Mouse (Mus musculus) heart, embryonic 15.5 days (tissue): ENCODE measurements around the gene Prex1. TPM values are rescaled to one million over a fixed set of nuclear protein-coding genes. Genes with fewer than 3 reads are reported as not detected.

ENCODE experiments used
- ATAC-seq: fragments of 200-750 bp; cut with Nextera tagmentation; replicated peaks from 2 replicates; pipeline ENCODE4 v1.8.0; 2017; ENCODE audit warnings: low read depth, moderate TSS enrichment; ENCODE audit not compliant: insufficient number of reproducible peaks, insufficient read depth, low FRiP score
- H3K27ac ChIP-seq: fragments of 300-500 bp; sonication (generic); 2 replicates; pipeline ENCODE4 v1.5.1; 2015; ENCODE audit warnings: mild to moderate bottlenecking, inconsistent platforms
- H3K27me3 ChIP-seq: fragments of 300-500 bp; sonication (generic); 2 replicates; pipeline ENCODE4 v1.6.1; 2015; ENCODE audit warnings: inconsistent platforms
- H3K36me3 ChIP-seq: fragments of 300-500 bp; sonication (generic); 2 replicates; pipeline ENCODE4 v1.6.1; 2015; ENCODE audit warnings: mild to moderate bottlenecking, inconsistent platforms
- H3K4me1 ChIP-seq: fragments of 300-500 bp; sonication (generic); replicated peaks from 2 replicates; pipeline ENCODE4 v1.6.1; 2015; ENCODE audit warnings: inconsistent platforms
- H3K4me2 ChIP-seq: fragments of 300-500 bp; sonication (generic); 2 replicates; pipeline ENCODE4 v1.6.1; 2015; ENCODE audit warnings: inconsistent platforms, mild to moderate bottlenecking, moderate library complexity
- H3K4me3 ChIP-seq: fragments of 300-500 bp; sonication (generic); 2 replicates; pipeline ENCODE4 v1.5.1; 2015; ENCODE audit warnings: mild to moderate bottlenecking, inconsistent platforms
- H3K9ac ChIP-seq: fragments of 300-500 bp; sonication (generic); 2 replicates; pipeline ENCODE4 v1.6.1; 2015; ENCODE audit warnings: mild to moderate bottlenecking, inconsistent platforms
- H3K9me3 ChIP-seq: fragments of 300-500 bp; sonication (generic); replicated peaks from 2 replicates; pipeline ENCODE4 v1.6.1; 2016; ENCODE audit warnings: inconsistent platforms
- WGBS: fragments of 180-500 bp; shearing (Covaris S2); methylation state at CpG from one replicate; pipeline ENCODE4 v1.1.7; 2015; ENCODE audit warnings: mixed read lengths; 5-methylcytosine and 5-hydroxymethylcytosine counted together
- polyA plus RNA-seq: library from polyadenylated mRNA; unstranded; fragments of >200 nt; fragmentation: Nextera tagmentation; extraction: Ambion mirVana; gene quantifications from 2 replicates; pipeline ENCODE4 v1.2.1, GENCODE M21; 2015

Prex1 gene
- polyA plus RNA-seq, 1 experiment from 2014 or later: 6.1 TPM

DNA sequence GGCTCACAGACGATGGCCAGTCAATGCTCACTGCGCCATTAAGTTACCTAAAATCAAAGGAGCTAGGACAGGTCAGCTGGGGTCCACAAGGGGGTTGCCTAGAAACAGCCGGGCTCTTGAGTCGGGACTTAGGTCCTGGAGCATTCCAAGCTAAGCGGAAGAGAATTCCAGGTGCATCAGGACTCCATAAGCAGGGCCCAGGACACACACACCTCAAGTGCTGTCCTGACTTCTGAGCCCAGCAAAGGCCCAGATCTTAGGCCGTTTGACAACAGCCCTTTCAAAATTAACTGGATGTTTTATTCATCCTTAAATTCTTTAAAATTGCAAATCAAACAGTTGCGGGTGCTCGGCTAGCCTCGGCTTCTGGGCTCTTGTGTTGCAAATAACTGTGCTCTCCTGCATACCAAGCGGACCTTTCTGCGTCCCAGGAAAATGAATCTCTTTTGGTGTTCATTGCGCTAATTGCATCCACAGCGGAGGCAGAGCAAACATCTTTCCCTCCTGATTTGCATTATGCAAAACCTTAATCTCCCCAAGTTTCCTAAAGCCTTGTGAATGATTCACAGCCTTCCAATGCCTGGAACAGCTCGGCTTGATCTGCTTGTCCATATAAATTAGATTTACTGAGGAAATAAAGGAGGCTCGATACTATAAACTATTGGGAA is 161.7 kb downstream of the Prex1 start:
- H3K36me3 ChIP-seq: no peaks in the 10 kb centered on the region
- H3K4me1 ChIP-seq: peaks cover 11% of the 10 kb centered on the region; the same call in 1 of the 2 replicates
- no peak for ATAC-seq
- no peak overlapping the region for H3K27ac ChIP-seq
- no peaks in the 10 kb centered on the region for H3K27me3 ChIP-seq
- no peak overlapping the region for H3K4me2 ChIP-seq
- 80% methylated on average over 15 of the region's 15 CpGs for WGBS
- no peak overlapping the region for H3K4me3 ChIP-seq
- H3K9me3 ChIP-seq: no peaks in the 10 kb centered on the region
- H3K9ac ChIP-seq: no peak overlapping the region

DNA sequence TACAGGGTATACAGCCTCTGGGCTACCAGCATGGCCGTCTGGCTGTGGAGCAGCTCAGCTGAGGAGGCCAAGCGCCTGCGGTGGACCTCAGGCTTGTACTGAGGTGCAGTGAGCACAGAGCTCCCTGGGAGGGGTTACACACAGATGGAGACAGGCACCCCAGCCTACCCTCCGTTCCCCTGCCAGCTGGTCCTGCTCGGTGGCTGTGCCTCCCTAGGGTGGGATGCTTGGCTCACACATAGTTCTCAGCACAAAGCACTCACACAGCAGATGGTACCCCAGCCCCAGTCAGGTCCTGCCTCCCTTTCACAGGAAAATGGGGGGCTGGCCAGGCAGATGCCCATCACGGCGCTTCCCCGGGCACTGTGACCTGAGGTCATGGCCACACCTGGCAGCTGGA is 163.8 kb downstream of the Prex1 start:
- Histone ChIP-seq H3K4me1 (peaks cover 11% of the 10 kb centered on the region; the same call in 1 of the 2 replicates), H3K4me2 (no peak overlapping the region), H3K36me3 (no peaks in the 10 kb centered on the region), H3K9ac (no peak overlapping the region), H3K27ac (no peak overlapping the region), H3K4me3 (no peak overlapping the region), H3K27me3 (no peaks in the 10 kb centered on the region), H3K9me3 (no peaks in the 10 kb centered on the region)
- 80% methylated on average over 8 of the region's 8 CpGs for WGBS
- ATAC-seq: no peak

DNA sequence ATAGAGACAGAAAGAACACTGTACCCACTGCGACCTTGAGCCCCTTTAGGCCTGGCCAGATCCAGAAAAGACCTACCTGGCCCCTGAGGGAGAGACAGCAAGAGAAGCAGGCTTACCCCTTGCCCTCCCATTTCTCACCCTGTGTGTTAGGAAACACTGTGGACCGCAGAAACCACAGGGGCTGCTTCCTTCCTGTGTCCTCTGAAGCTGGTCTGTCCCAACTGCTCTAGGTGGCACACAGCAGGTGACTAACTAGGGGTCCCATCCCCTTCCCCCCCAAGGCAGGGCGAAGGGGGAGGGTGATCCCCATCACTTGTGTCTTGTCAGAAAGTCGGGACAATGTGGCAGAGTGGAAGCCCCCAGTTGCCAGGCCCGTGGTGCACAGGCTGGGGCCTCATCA is 164.6 kb downstream of the Prex1 start:
- Histone ChIP-seq H3K4me2 (no peak overlapping the region), H3K27ac (no peak overlapping the region), H3K9me3 (no peaks in the 10 kb centered on the region), H3K9ac (no peak overlapping the region), H3K4me1 (peaks cover 11% of the 10 kb centered on the region; the same call in 1 of the 2 replicates), H3K4me3 (no peak overlapping the region), H3K27me3 (no peaks in the 10 kb centered on the region), H3K36me3 (no peaks in the 10 kb centered on the region)
- WGBS: 74% methylated on average over 5 of the region's 5 CpGs
- no peak; the same call in 1 of the 2 replicates for ATAC-seq

- H3K4me1 ChIP-seq: peaks cover 7% of the 10 kb centered on the region; the same call in 1 of the 2 replicates
- H3K9ac ChIP-seq: no peak overlapping the region
- WGBS: 72% methylated on average over 4 of the region's 4 CpGs
- no peaks in the 10 kb centered on the region for H3K36me3 ChIP-seq
- no peak overlapping the region for H3K27ac ChIP-seq
- H3K4me3 ChIP-seq: no peak overlapping the region
- no peak for ATAC-seq
- H3K27me3 ChIP-seq: no peaks in the 10 kb centered on the region
- no peak overlapping the region for H3K4me2 ChIP-seq
- no peaks in the 10 kb centered on the region for H3K9me3 ChIP-seq
Observed at GRCm38 (mm10) chr2:166545580-166545979, 168.1 kb downstream of the Prex1 start.

DNA sequence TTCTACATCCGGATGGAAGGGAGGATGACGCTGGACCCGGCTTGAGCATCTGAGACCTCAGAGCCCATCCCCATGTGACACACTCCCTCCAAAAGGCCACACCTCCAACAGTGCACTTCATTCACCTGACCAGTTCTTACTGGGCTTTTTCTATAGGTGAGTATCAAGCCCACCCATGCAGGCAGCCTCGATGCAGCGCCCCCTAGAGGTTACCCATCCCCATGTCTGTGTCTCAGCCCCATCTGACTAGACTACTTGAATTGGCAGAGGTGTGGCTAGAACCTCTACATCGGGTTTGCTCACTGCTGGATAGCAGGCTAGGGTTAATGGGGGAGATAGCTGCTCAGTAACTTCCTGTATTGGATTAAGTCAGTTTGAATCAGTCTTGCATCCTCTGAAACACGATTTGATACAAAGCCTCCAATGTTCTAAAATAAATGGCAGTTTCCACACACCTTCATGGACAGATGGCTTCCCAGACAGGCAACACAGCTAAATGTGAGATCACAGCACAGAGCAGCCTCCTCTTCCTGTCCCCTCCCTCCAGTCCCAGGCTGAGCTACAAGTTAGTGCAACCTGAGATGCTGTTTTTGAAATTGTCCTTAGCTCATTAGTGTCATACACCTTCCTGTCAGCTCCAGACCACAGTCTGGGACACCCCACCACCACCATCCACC is 168.9 kb downstream of the Prex1 start:
- Histone ChIP-seq H3K4me1 (peaks cover 7% of the 10 kb centered on the region; the same call in 1 of the 2 replicates), H3K27me3 (no peaks in the 10 kb centered on the region), H3K9me3 (no peaks in the 10 kb centered on the region), H3K4me2 (no peak overlapping the region), H3K9ac (no peak overlapping the region), H3K36me3 (no peaks in the 10 kb centered on the region), H3K27ac (no peak overlapping the region), H3K4me3 (no peak overlapping the region)
- ATAC-seq: no peak
- 57% methylated on average over 7 of the region's 7 CpGs for WGBS

- ATAC-seq: 0 out of 2 replicates have a peak, but pooled peaks have one; percentile 25
- H3K4me2 ChIP-seq: no peak overlapping the region
- no peak overlapping the region for H3K9ac ChIP-seq
- no peak overlapping the region for H3K4me3 ChIP-seq
- WGBS: 46% methylated on average over 11 of the region's 11 CpGs
- no peaks in the 10 kb centered on the region for H3K27me3 ChIP-seq
- no peak overlapping the region for H3K27ac ChIP-seq
- peaks cover 10% of the 10 kb centered on the region; the same call in 1 of the 2 replicates for H3K4me1 ChIP-seq
- H3K9me3 ChIP-seq: no peaks in the 10 kb centered on the region
- no peaks in the 10 kb centered on the region for H3K36me3 ChIP-seq
Observed at GRCm38 (mm10) chr2:166541112-166541928, 172.3 kb downstream of the Prex1 start.

DNA sequence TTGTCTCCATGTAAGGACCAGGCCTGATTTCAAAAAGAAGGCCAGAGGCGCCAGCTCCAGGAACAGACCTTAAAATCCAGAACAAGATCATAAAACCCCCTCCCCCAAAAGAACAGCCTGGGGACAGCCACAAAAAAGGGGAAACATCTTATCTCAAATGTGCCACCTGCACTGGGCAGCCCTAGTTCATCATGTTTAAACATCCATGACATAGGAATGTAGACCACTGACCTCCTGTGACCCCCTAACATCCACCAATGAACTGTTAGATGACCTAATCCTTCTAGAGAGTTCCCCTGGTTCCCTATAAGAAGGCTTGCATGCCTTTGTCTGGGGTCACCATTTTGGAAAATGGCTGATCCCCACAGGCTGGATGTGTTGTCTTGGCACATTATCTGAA is 173.4 kb downstream of the Prex1 start:
- no peak for ATAC-seq
- Histone ChIP-seq H3K4me3 (no peak overlapping the region), H3K4me2 (no peak overlapping the region), H3K4me1 (peaks cover 10% of the 10 kb centered on the region; the same call in 1 of the 2 replicates), H3K9ac (no peak overlapping the region), H3K36me3 (no peaks in the 10 kb centered on the region), H3K27me3 (no peaks in the 10 kb centered on the region), H3K27ac (no peak overlapping the region), H3K9me3 (no peaks in the 10 kb centered on the region)
- 86% methylated on average over 1 of the region's 1 CpGs for WGBS

GRCm38 (mm10) chr2:166536896-166537295 is 176.7 kb downstream of the Prex1 start:
- Histone ChIP-seq H3K4me2 (no peak overlapping the region), H3K27me3 (no peaks in the 10 kb centered on the region), H3K4me3 (no peak overlapping the region), H3K27ac (no peak overlapping the region), H3K9ac (no peak overlapping the region), H3K9me3 (no peaks in the 10 kb centered on the region), H3K36me3 (no peaks in the 10 kb centered on the region), H3K4me1 (peaks cover 10% of the 10 kb centered on the region; the same call in 1 of the 2 replicates)
- WGBS: 89% methylated on average over 3 of the region's 3 CpGs
- ATAC-seq: no peak

- H3K9ac ChIP-seq: no peak overlapping the region
- no peaks in the 10 kb centered on the region for H3K36me3 ChIP-seq
- H3K4me1 ChIP-seq: peaks cover 2% of the 10 kb centered on the region; the same call in 1 of the 2 replicates
- no peaks in the 10 kb centered on the region for H3K27me3 ChIP-seq
- no peaks in the 10 kb centered on the region for H3K9me3 ChIP-seq
- ATAC-seq: no peak
- WGBS: 81% methylated on average over 11 of the region's 11 CpGs
- no peak overlapping the region for H3K4me2 ChIP-seq
- no peak overlapping the region for H3K4me3 ChIP-seq
- H3K27ac ChIP-seq: no peak overlapping the region
Observed at GRCm38 (mm10) chr2:166535519-166535918, 178.1 kb downstream of the Prex1 start.

DNA sequence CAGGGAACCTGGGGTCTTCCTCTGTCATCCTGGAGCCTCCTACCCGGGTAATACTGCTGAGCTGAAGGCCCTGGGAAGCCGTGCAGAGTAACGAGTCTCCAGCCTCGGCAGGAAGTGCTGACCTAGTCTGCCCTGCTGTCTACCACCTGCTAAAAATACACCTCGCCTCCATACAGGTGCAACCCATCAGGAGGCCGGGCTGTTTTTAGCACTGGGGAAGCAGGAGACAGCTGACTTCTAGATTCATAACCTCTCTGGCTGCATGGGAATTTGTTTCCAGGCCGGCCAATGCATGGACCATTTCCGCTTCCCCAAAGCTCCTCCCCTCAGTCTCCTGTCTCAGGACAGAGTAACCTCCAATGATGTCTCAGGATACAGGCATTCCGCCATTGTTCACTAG is 187.4 kb downstream of the Prex1 start:
- no peak for ATAC-seq
- Histone ChIP-seq H3K9me3 (peaks cover 3% of the 10 kb centered on the region; the same call in 1 of the 2 replicates), H3K9ac (no peak overlapping the region), H3K4me2 (no peak overlapping the region), H3K27ac (no peak overlapping the region), H3K27me3 (no peaks in the 10 kb centered on the region), H3K36me3 (no peaks in the 10 kb centered on the region), H3K4me1 (peaks cover 34% of the 10 kb centered on the region), H3K4me3 (no peak overlapping the region)
- WGBS: 66% methylated on average over 9 of the region's 9 CpGs
